Mouse (Mus musculus) thymus, adult 2 months (tissue): ENCODE data around the gene Acss1. TPM values are rescaled to one million over a fixed set of nuclear protein-coding genes. Genes with fewer than 3 reads are reported as not detected.

Experiments used
- DNase-seq: peaks from one replicate; pipeline ENCODE4 v3.0.0; 2021
- H3K27ac ChIP-seq: fragments of 200-500 bp; 2 replicates; pipeline ENCODE4 v1.5.1; 2012; ENCODE audit warnings: low read length, control low read depth; ENCODE audit not compliant: control insufficient read depth, insufficient read depth
- H3K27me3 ChIP-seq: fragments of 200-500 bp; 2 replicates; pipeline ENCODE4 v1.6.1; 2012; ENCODE audit warnings: mild to moderate bottlenecking, low read length, moderate library complexity, mixed read lengths; ENCODE audit not compliant: control insufficient read depth, insufficient read depth
- H3K36me3 ChIP-seq: fragments of 200-500 bp; 2 replicates; pipeline ENCODE4 v1.6.1; 2012; ENCODE audit warnings: mild to moderate bottlenecking, low read length, moderate library complexity; ENCODE audit not compliant: control insufficient read depth, insufficient read depth
- H3K4me1 ChIP-seq: fragments of 200-500 bp; replicated peaks from 2 replicates; pipeline ENCODE4 v1.6.1; 2012; ENCODE audit warnings: low read length; ENCODE audit not compliant: control insufficient read depth, insufficient read depth
- H3K4me3 ChIP-seq: fragments of 200-500 bp; 2 replicates; pipeline ENCODE4 v1.5.1; 2012; ENCODE audit warnings: mild to moderate bottlenecking, low read length, control low read depth, moderate library complexity; ENCODE audit not compliant: control insufficient read depth, insufficient read depth
- CTCF ChIP-seq: fragments of 200-500 bp; IDR thresholded peaks from 2 replicates; pipeline ENCODE4 v1.5.1; 2012; ENCODE audit warnings: mild to moderate bottlenecking, control low read depth, low read length, moderate library complexity, borderline replicate concordance; ENCODE audit not compliant: control insufficient read depth, poor library complexity, insufficient read depth; ENCODE audit errors: extremely low read depth
- POLR2A ChIP-seq: fragments of 200-500 bp; IDR thresholded peaks from 2 replicates; pipeline ENCODE4 v1.6.1; 2012; ENCODE audit warnings: mild to moderate bottlenecking, low read length, control low read depth, moderate library complexity; ENCODE audit not compliant: control insufficient read depth, poor library complexity, insufficient read depth; ENCODE audit errors: extremely low read depth
- WGBS: fragments of 180-500 bp; shearing (Covaris S2); methylation state at CpG from one replicate; pipeline ENCODE4 v1.1.7; 2018; 5-methylcytosine and 5-hydroxymethylcytosine counted together
- polyA plus RNA-seq: library from polyadenylated mRNA; depleted of rRNA; stranded (reverse); fragments of >200 nt; gene quantifications from 2 replicates; pipeline ENCODE4 v1.2.3, GENCODE M21; 2012; rRNA removed

Acss1 gene
- polyA plus RNA-seq = 124 and 136 TPM in 2 replicates

GRCm38 (mm10) chr2:150667820-150668766 is at the start of gene Acss1:
Acss1 (minus strand) TSS chr2:150668500.
- no peaks in the 10 kb centered on the region for H3K36me3 ChIP-seq
- H3K4me1 ChIP-seq = peaks cover 36% of the 10 kb centered on the region
- H3K27me3 ChIP-seq = no peaks in the 10 kb centered on the region
- TF ChIP-seq POLR2A (peak; percentile 91), CTCF (no peak)
- H3K4me3 ChIP-seq = peak within 1 kb of the TSS; percentile 72
- H3K27ac ChIP-seq = peak within 1 kb of the TSS; percentile 97
- WGBS = 2% methylated on average over 61 of the region's 61 CpGs
- peak; percentile 86 for DNase-seq

DNA sequence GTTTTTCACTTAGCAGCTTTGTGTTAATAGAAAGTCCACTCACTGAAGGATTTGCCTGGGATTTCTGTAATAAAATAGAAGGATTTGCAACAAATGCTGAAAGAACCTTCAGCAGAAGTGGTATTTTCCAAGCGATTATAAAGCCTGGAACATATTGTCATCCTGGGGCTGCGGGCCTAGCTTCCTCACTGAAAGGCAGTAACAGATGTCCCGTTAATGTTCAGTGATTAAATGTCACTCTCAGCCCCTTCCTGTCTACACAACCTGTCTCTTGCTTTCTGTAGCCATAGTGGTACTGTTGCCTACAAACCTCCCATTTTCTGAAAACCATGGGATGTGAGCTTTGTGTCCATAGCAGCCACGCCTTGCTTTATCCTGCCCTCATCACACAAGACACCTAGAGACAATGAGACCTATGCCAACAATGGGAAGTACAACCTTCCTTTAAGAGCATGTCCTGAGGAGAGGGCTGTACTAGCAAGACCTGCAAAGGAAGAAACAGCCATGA is 43.9 kb upstream of the Acss1 start:
- no peaks in the 10 kb centered on the region for H3K27me3 ChIP-seq
- 82% methylated on average over 4 of the region's 4 CpGs for WGBS
- TF ChIP-seq CTCF (no peak), POLR2A (no peak)
- no peaks in the 10 kb centered on the region for H3K36me3 ChIP-seq
- DNase-seq = no peak
- H3K4me3 ChIP-seq = no peak overlapping the region
- H3K27ac ChIP-seq = no peak overlapping the region
- H3K4me1 ChIP-seq = no peaks in the 10 kb centered on the region

- 77% methylated on average over 6 of the region's 6 CpGs for WGBS
- Histone ChIP-seq H3K4me1 (no peaks in the 10 kb centered on the region), H3K4me3 (no peak overlapping the region), H3K27ac (no peak overlapping the region), H3K36me3 (no peaks in the 10 kb centered on the region), H3K27me3 (peaks cover 11% of the 10 kb centered on the region)
- no peak for DNase-seq
- no peak for TF ChIP-seq POLR2A
- TF ChIP-seq CTCF = no peak
Measured at GRCm38 (mm10) chr2:150691481-150692170, 23.3 kb upstream of the Acss1 start.

GRCm38 (mm10) chr2:150690216-150690615 is 21.9 kb upstream of the Acss1 start:
- Histone ChIP-seq H3K27me3 (peaks cover 11% of the 10 kb centered on the region), H3K36me3 (no peaks in the 10 kb centered on the region), H3K4me1 (no peaks in the 10 kb centered on the region), H3K4me3 (no peak overlapping the region), H3K27ac (no peak overlapping the region)
- TF ChIP-seq POLR2A = no peak
- TF ChIP-seq CTCF = no peak
- DNase-seq = no peak
- 12% methylated on average over 11 of the region's 11 CpGs for WGBS

DNA sequence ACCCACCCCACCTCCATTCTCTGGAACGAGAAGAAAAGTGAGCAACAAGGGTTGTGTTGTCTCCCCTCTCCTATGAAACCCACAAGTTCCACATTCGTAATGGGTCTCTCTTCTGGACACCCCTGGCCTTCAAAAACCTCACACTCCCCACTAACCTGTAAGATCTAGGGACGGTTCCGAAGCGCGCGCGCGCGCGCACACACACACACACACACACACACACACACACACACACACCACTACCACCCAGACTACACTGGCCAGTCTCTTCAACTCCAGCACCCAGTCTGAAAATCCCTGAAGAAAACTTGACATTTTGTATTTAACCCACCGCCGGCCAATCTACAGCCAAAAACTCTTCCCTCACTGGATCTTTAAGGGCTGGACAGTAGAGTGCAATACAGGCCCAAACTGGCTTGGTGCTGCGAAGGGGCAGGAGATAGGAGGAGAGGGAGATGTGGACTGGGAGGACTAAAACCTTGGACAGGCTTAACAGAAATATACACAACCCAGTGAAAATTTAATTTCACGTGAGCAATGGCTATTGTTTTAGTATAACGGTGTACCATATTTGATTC is 21.0 kb upstream of the Acss1 start, which contains the start of gene Vsx1:
Gene Vsx1 (minus strand): TSS at position 138 of the 578 bp plus-strand sequence.
- TF ChIP-seq CTCF (no peak), POLR2A (no peak)
- H3K4me3 ChIP-seq = no peak within 1 kb of the TSS
- 46% methylated on average over 16 of the region's 16 CpGs for WGBS

More for the DNA sequence above, 21.0 kb upstream of the Acss1 start, which contains the start of gene Vsx1:
- H3K27ac ChIP-seq = no peak within 1 kb of the TSS
- no peaks in the 10 kb centered on the region for H3K36me3 ChIP-seq
- no peaks in the 10 kb centered on the region for H3K4me1 ChIP-seq
- no peak for DNase-seq
- H3K27me3 ChIP-seq = peaks cover 11% of the 10 kb centered on the region
